Mouse (Mus musculus) midbrain, embryonic 14.5 days (tissue): ENCODE results near the gene Vegfa. TPM values are rescaled to one million over a fixed set of nuclear protein-coding genes. Genes with fewer than 3 reads are reported as not detected.
"Not testable (repeated sequence)": the region's sequence is repeated elsewhere in the genome, so short reads cannot be mapped to it uniquely, and the experiment has no call there.

Source experiments
- ATAC-seq: fragments of 200-750 bp; cut with Nextera tagmentation; 2 replicates; pipeline ENCODE4 v1.8.0; 2017; ENCODE audit warnings: moderate number of reproducible peaks, moderate library complexity; ENCODE audit not compliant: low FRiP score, low TSS enrichment
- DNase-seq: peaks from one replicate; pipeline ENCODE4 v3.0.0-alpha.2; 2015
- H3K27ac ChIP-seq: fragments of 300-500 bp; sonication (generic); replicated peaks from 2 replicates; pipeline ENCODE4 v1.5.1; 2014; ENCODE audit warnings: mild to moderate bottlenecking, low read depth, low read length, moderate library complexity
- H3K27me3 ChIP-seq: fragments of 300-500 bp; sonication (generic); 2 replicates; pipeline ENCODE4 v1.6.1; 2014; ENCODE audit warnings: low read length, control low read depth, mixed read lengths; ENCODE audit not compliant: control insufficient read depth, insufficient read depth
- H3K36me3 ChIP-seq: fragments of 300-500 bp; sonication (generic); 2 replicates; pipeline ENCODE4 v1.6.1; 2014; ENCODE audit warnings: low read length, control low read depth; ENCODE audit not compliant: control insufficient read depth, insufficient read depth
- H3K4me1 ChIP-seq: fragments of 300-500 bp; sonication (generic); 2 replicates; pipeline ENCODE4 v1.6.1; 2014; ENCODE audit warnings: mild to moderate bottlenecking, antibody characterized with exemption, low read length, control low read depth; ENCODE audit not compliant: control insufficient read depth, insufficient read depth
- H3K4me2 ChIP-seq: fragments of 300-500 bp; sonication (generic); 2 replicates; pipeline ENCODE4 v1.6.1; 2014; ENCODE audit warnings: mild to moderate bottlenecking, low read length, moderate library complexity
- H3K4me3 ChIP-seq: fragments of 300-500 bp; sonication (generic); replicated peaks from 2 replicates; pipeline ENCODE4 v1.5.1; 2014; ENCODE audit warnings: low read depth, low read length
- H3K9ac ChIP-seq: fragments of 300-500 bp; sonication (generic); replicated peaks from 2 replicates; pipeline ENCODE4 v1.6.1; 2014; ENCODE audit warnings: mild to moderate bottlenecking, low read length, moderate library complexity
- H3K9me3 ChIP-seq: fragments of 300-500 bp; sonication (generic); 2 replicates; pipeline ENCODE4 v1.6.1; 2016; ENCODE audit warnings: low read length, control low read depth, mixed read lengths; ENCODE audit not compliant: control insufficient read depth
- WGBS: fragments of 180-500 bp; shearing (Covaris S2); extraction: QIAGEN DNeasy Blood & Tissue Kit; methylation state at CpG from one replicate; pipeline ENCODE4 v1.1.7; 2014; 5-methylcytosine and 5-hydroxymethylcytosine counted together
- polyA plus RNA-seq: library from polyadenylated mRNA; unstranded; fragments of >200 nt; fragmentation: Nextera tagmentation; extraction: Ambion mirVana; gene quantifications from 2 replicates; pipeline ENCODE4 v1.2.1, GENCODE M21; 2014

Vegfa gene
- polyA plus RNA-seq, 1 experiment from 2014 or later, result 4.3 TPM

- not testable (repeated sequence) for H3K27me3 ChIP-seq
- WGBS, result 91% methylated on average over 1 of the region's 1 CpGs
Measured at GRCm38 (mm10) chr17:45983185-45983584, 49.0 kb downstream of the Vegfa start.

GRCm38 (mm10) chr17:45981841-45982240, 50.3 kb downstream of the Vegfa start:
- ATAC-seq, result no peak
- no peak for DNase-seq

More at GRCm38 (mm10) chr17:45983185-45983584, 49.0 kb downstream of the Vegfa start:
- H3K4me1 ChIP-seq, DNase-seq, H3K9ac ChIP-seq, ATAC-seq, H3K9me3 ChIP-seq, H3K36me3 ChIP-seq, H3K4me3 ChIP-seq, H3K27ac ChIP-seq, H3K4me2 ChIP-seq: not testable (repeated sequence)

GRCm38 (mm10) chr17:45979025-45979805, 53.0 kb downstream of the Vegfa start:
- 80% methylated on average over 10 of the region's 10 CpGs for WGBS
- ATAC-seq, result no peak

More at GRCm38 (mm10) chr17:45981841-45982240, 50.3 kb downstream of the Vegfa start:
- H3K4me2 ChIP-seq, result no peak overlapping the region
- H3K4me3 ChIP-seq, result no peak overlapping the region
- 82% methylated on average over 1 of the region's 1 CpGs for WGBS
- no peaks in the 10 kb centered on the region for H3K27me3 ChIP-seq
- no peaks in the 10 kb centered on the region for H3K4me1 ChIP-seq
- no peaks in the 10 kb centered on the region for H3K36me3 ChIP-seq
- H3K9ac ChIP-seq, result no peak overlapping the region
- no peaks in the 10 kb centered on the region for H3K9me3 ChIP-seq
- no peak overlapping the region for H3K27ac ChIP-seq

GRCm38 (mm10) chr17:45974461-45974860, 57.7 kb downstream of the Vegfa start:
- Histone ChIP-seq H3K36me3 (no peaks in the 10 kb centered on the region), H3K27ac (no peak overlapping the region), H3K4me2 (no peak overlapping the region), H3K4me1 (no peaks in the 10 kb centered on the region), H3K4me3 (no peak overlapping the region), H3K27me3 (no peaks in the 10 kb centered on the region), H3K9ac (no peak overlapping the region), H3K9me3 (no peaks in the 10 kb centered on the region)
- DNase-seq (no peak), ATAC-seq (no peak)
- WGBS, result 83% methylated on average over 7 of the region's 7 CpGs

More at GRCm38 (mm10) chr17:45979025-45979805, 53.0 kb downstream of the Vegfa start:
- Histone ChIP-seq H3K27me3 (no peaks in the 10 kb centered on the region), H3K36me3 (no peaks in the 10 kb centered on the region), H3K4me3 (no peak overlapping the region), H3K4me1 (no peaks in the 10 kb centered on the region), H3K9ac (no peak overlapping the region), H3K4me2 (no peak overlapping the region), H3K27ac (no peak overlapping the region), H3K9me3 (no peaks in the 10 kb centered on the region)
- DNase-seq, result no peak

GRCm38 (mm10) chr17:45973214-45973613, 59.0 kb downstream of the Vegfa start:
- no peak for DNase-seq
- H3K4me3 ChIP-seq, result no peak overlapping the region
- no peak overlapping the region for H3K4me2 ChIP-seq
- no peak for ATAC-seq
- no peaks in the 10 kb centered on the region for H3K9me3 ChIP-seq
- H3K9ac ChIP-seq, result no peak overlapping the region
- no peaks in the 10 kb centered on the region for H3K27me3 ChIP-seq
- H3K4me1 ChIP-seq, result no peaks in the 10 kb centered on the region
- WGBS, result 88% methylated on average over 7 of the region's 7 CpGs
- no peaks in the 10 kb centered on the region for H3K36me3 ChIP-seq
- no peak overlapping the region for H3K27ac ChIP-seq

- DNase-seq, result no peak
- WGBS, result 87% methylated on average over 7 of the region's 7 CpGs
- H3K36me3 ChIP-seq, result no peaks in the 10 kb centered on the region
Measured at GRCm38 (mm10) chr17:45972405-45972804, 59.8 kb downstream of the Vegfa start.

GRCm38 (mm10) chr17:45971800-45972199, 60.4 kb downstream of the Vegfa start:
- no peak overlapping the region for H3K27ac ChIP-seq
- H3K36me3 ChIP-seq, result no peaks in the 10 kb centered on the region
- ATAC-seq, result no peak
- H3K4me3 ChIP-seq, result no peak overlapping the region
- no peak overlapping the region for H3K4me2 ChIP-seq
- no peak for DNase-seq
- H3K4me1 ChIP-seq, result no peaks in the 10 kb centered on the region
- 85% methylated on average over 6 of the region's 6 CpGs for WGBS
- H3K9me3 ChIP-seq, result no peaks in the 10 kb centered on the region
- H3K27me3 ChIP-seq, result no peaks in the 10 kb centered on the region
- H3K9ac ChIP-seq, result no peak overlapping the region

More at GRCm38 (mm10) chr17:45972405-45972804, 59.8 kb downstream of the Vegfa start:
- H3K9me3 ChIP-seq, result no peaks in the 10 kb centered on the region
- H3K9ac ChIP-seq, result no peak overlapping the region
- ATAC-seq, result no peak
- no peaks in the 10 kb centered on the region for H3K27me3 ChIP-seq
- no peak overlapping the region for H3K4me3 ChIP-seq
- H3K27ac ChIP-seq, result no peak overlapping the region
- H3K4me2 ChIP-seq, result no peak overlapping the region
- no peaks in the 10 kb centered on the region for H3K4me1 ChIP-seq

- no peaks in the 10 kb centered on the region for H3K36me3 ChIP-seq
- H3K4me2 ChIP-seq, result no peak overlapping the region
- DNase-seq (no peak), ATAC-seq (no peak)
- no peak overlapping the region for H3K27ac ChIP-seq
- H3K9ac ChIP-seq, result no peak overlapping the region
- 85% methylated on average over 17 of the region's 17 CpGs for WGBS
- no peaks in the 10 kb centered on the region for H3K4me1 ChIP-seq
- no peak overlapping the region for H3K4me3 ChIP-seq
- H3K9me3 ChIP-seq, result no peaks in the 10 kb centered on the region
- H3K27me3 ChIP-seq, result no peaks in the 10 kb centered on the region
Measured at GRCm38 (mm10) chr17:45970741-45971550, 61.2 kb downstream of the Vegfa start.
